Mouse (Mus musculus) stomach, postnatal 0 days (tissue): ENCODE measurements around the gene Efs.

Source experiments
- CTCF ChIP-seq: IDR thresholded peaks from 2 replicates; pipeline ENCODE4 v1.5.1; 2016; ENCODE audit warnings: antibody characterized with exemption, low read depth, mild to moderate bottlenecking, moderate library complexity
- EP300 ChIP-seq: optimal IDR thresholded peaks from 2 replicates; pipeline ENCODE3; 2016; ENCODE audit warnings: antibody characterized with exemption

GRCm38 (mm10) chr14:54885309-54885708, 40.6 kb downstream of the Efs start:
- TF ChIP-seq CTCF (no peak), EP300 (no peak)
